Mouse (Mus musculus): ENCODE results near the gene Ppp4r1.

- TF ChIP-seq CTCF (IDR thresholded peaks at IDR 0.05; ENCODE audit: low read depth) (no peak), EP300 (optimal IDR thresholded peaks at IDR 0.05) (no peak)
Observed at GRCm38 (mm10) chr17:65742969-65743368, 39.4 kb upstream of the Ppp4r1 start.

All from stomach, postnatal 0 days (tissue).